Mouse (Mus musculus) limb, embryonic 12.5 days (tissue): ENCODE data around the gene Lyrm4. TPM values are rescaled to one million over a fixed set of nuclear protein-coding genes. Genes with fewer than 3 reads are reported as not detected.

ENCODE experiments used
- polyA plus RNA-seq: library from polyadenylated mRNA; unstranded; fragments of >200 nt; fragmentation: Nextera tagmentation; extraction: Ambion mirVana; gene quantifications from 2 replicates; pipeline ENCODE4 v1.2.1, GENCODE M21; 2016

Gene Lyrm4
- polyA plus RNA-seq, 1 experiment from 2014 or later: 21.0 TPM

Other genes with a start within 250 kb of the Lyrm4 start
- gene Rpp40, start 211.2 kb downstream of the Lyrm4 start, polyA plus RNA-seq: 23.5 and 28.0 TPM in 2 replicates
- gene Ppp1r3g, start 158.7 kb downstream of the Lyrm4 start, polyA plus RNA-seq: 1.6 and 1.9 TPM in 2 replicates
- 27.7 and 32.4 TPM in 2 replicates for gene Fars2, start 114 bp downstream of the Lyrm4 start, polyA plus RNA-seq